Mouse (Mus musculus) stomach, postnatal 0 days (tissue): ENCODE results near the gene Atp6v1e1.

Experiments
- CTCF ChIP-seq: IDR thresholded peaks from 2 replicates; pipeline ENCODE4 v1.5.1; 2016; ENCODE audit warnings: antibody characterized with exemption, low read depth, mild to moderate bottlenecking, moderate library complexity
- EP300 ChIP-seq: optimal IDR thresholded peaks from 2 replicates; pipeline ENCODE3; 2016; ENCODE audit warnings: antibody characterized with exemption

DNA sequence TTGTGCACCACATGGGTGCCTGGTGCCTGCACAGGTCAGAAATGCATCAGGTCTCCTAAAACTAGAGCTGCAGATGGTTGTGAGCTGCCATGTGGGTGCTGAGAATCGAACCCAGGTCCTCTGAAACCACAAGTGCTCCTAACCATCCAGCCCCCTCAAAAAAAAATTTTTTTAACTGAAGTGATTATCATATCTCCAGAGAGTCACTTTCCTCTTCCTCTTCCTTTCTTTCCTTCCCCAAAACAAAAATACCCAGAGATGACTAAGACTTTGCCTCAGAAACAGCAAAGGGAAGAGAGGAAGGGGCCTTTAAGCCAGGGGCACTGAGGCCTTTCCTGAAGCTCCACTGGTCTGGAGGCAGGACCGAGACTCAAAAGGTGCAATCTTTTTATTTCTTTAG lies 39.6 kb downstream of the Atp6v1e1 start:
- TF ChIP-seq EP300 (no peak), CTCF (no peak)
